Mouse (Mus musculus): ENCODE data around the gene Nceh1. TPM values are rescaled to one million over a fixed set of nuclear protein-coding genes. Genes with fewer than 3 reads are reported as not detected.

The Nceh1 gene
- polyA plus RNA-seq, 1 experiment from 2014 or later: 4.5 TPM

GRCm38 (mm10) chr3:27239568-27239967, 56.8 kb downstream of the Nceh1 start:
- H3K27me3 ChIP-seq: no peaks in the 10 kb centered on the region
- no peak overlapping the region for H3K9ac ChIP-seq
- no peaks in the 10 kb centered on the region for H3K4me1 ChIP-seq
- no peaks in the 10 kb centered on the region for H3K36me3 ChIP-seq (ENCODE audit: poor library complexity, severe bottlenecking)
- WGBS: 90% methylated on average over 16 of the region's 16 CpGs
- no peak overlapping the region for H3K4me3 ChIP-seq
- no peak overlapping the region for H3K27ac ChIP-seq
- no peaks in the 10 kb centered on the region for H3K9me3 ChIP-seq (replicated peaks)
- no peak for ATAC-seq
- no peak overlapping the region for H3K4me2 ChIP-seq

DNA sequence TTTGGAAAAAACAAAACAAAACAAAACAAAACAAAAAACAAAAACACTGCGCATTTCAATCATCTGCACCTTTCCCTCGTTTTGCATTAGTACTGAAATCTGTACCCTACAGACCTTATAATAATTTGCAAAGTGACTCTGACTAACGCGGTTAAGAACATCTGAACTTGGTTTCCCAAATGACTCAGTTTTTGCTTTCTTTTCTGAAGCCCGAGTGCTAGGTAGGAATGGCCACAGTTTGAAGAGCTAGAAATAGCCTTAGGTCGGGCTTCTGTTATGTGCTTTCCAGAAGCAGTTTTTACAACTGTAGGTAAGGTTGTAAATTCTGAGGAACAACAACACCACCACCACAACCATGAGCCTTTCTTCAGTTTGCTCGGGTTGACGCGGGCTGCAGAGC, 59.1 kb downstream of the Nceh1 start:
- Histone ChIP-seq H3K27ac (no peak overlapping the region), H3K4me1 (no peaks in the 10 kb centered on the region), H3K27me3 (no peaks in the 10 kb centered on the region), H3K4me3 (no peak overlapping the region), H3K36me3 (ENCODE audit: poor library complexity, severe bottlenecking) (no peaks in the 10 kb centered on the region), H3K9me3 (replicated peaks) (no peaks in the 10 kb centered on the region), H3K9ac (no peak overlapping the region), H3K4me2 (no peak overlapping the region)
- 90% methylated on average over 9 of the region's 9 CpGs for WGBS
- no peak for ATAC-seq

DNA sequence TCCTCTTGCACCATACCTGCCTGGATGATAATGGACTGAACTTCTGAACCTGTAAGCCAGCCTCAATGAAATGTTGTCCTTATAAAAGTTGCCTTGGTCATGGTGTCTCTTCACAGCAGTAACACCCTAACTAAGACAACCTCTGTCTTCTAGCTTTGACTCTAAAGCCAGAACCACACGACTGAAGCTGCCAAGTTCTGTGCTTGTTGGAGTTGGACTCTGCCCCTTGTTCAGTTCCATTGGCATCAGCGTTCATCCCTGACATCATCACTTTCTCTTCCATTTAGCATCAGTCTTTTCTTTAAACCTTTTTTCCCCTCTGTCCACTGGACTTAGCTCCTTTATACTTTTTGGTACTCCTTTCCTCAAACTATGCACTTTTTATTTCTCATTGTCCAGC, 63.4 kb downstream of the Nceh1 start:
- H3K4me3 ChIP-seq: no peak overlapping the region
- no peaks in the 10 kb centered on the region for H3K4me1 ChIP-seq
- no peak overlapping the region for H3K27ac ChIP-seq
- H3K36me3 ChIP-seq (ENCODE audit: poor library complexity, severe bottlenecking): no peaks in the 10 kb centered on the region
- no peaks in the 10 kb centered on the region for H3K9me3 ChIP-seq (replicated peaks)
- no peak overlapping the region for H3K4me2 ChIP-seq
- no peak for ATAC-seq
- no peak overlapping the region for H3K9ac ChIP-seq
- WGBS: 85% methylated on average over 2 of the region's 2 CpGs
- H3K27me3 ChIP-seq: no peaks in the 10 kb centered on the region

DNA sequence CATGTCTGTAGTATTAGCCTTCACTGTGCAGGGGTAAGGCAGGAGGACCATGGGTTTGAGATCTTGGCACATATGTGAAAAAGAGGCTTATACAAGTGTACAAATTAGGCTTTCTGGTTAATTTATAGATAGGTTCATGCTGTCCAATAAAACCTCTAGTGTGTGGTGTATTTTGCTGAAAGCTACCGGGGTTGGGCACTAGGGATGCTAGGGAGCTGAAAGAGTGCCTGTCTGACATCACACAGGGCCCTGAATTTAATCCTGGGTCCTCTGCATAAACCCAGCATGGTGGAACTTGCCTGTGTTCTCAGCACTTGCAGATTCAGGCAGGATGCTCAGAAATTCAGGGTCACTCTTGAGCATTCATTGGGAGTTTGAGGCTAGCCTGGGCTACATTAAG, 65.0 kb downstream of the Nceh1 start:
- Histone ChIP-seq H3K27ac (no peak overlapping the region), H3K4me1 (no peaks in the 10 kb centered on the region), H3K4me2 (no peak overlapping the region), H3K9me3 (replicated peaks) (no peaks in the 10 kb centered on the region), H3K4me3 (no peak overlapping the region), H3K9ac (no peak overlapping the region), H3K27me3 (no peaks in the 10 kb centered on the region), H3K36me3 (ENCODE audit: poor library complexity, severe bottlenecking) (no peaks in the 10 kb centered on the region)
- ATAC-seq: no peak
- WGBS: 65% methylated on average over 1 of the region's 1 CpGs

GRCm38 (mm10) chr3:27249030-27249429, 66.3 kb downstream of the Nceh1 start:
- 83% methylated on average over 9 of the region's 9 CpGs for WGBS
- Histone ChIP-seq H3K27me3 (no peaks in the 10 kb centered on the region), H3K4me2 (no peak overlapping the region), H3K4me1 (no peaks in the 10 kb centered on the region), H3K27ac (no peak overlapping the region), H3K4me3 (no peak overlapping the region), H3K9me3 (replicated peaks) (no peaks in the 10 kb centered on the region), H3K9ac (no peak overlapping the region), H3K36me3 (ENCODE audit: poor library complexity, severe bottlenecking) (no peaks in the 10 kb centered on the region)
- ATAC-seq: no peak

GRCm38 (mm10) chr3:27250936-27251335, 68.2 kb downstream of the Nceh1 start:
- H3K9me3 ChIP-seq (replicated peaks): no peaks in the 10 kb centered on the region
- H3K4me1 ChIP-seq: no peaks in the 10 kb centered on the region
- no peaks in the 10 kb centered on the region for H3K27me3 ChIP-seq
- H3K9ac ChIP-seq: no peak overlapping the region
- 45% methylated on average over 7 of the region's 7 CpGs for WGBS
- no peak overlapping the region for H3K27ac ChIP-seq
- no peak for ATAC-seq
- no peak overlapping the region for H3K4me3 ChIP-seq
- no peaks in the 10 kb centered on the region for H3K36me3 ChIP-seq (ENCODE audit: poor library complexity, severe bottlenecking)
- no peak overlapping the region for H3K4me2 ChIP-seq

DNA sequence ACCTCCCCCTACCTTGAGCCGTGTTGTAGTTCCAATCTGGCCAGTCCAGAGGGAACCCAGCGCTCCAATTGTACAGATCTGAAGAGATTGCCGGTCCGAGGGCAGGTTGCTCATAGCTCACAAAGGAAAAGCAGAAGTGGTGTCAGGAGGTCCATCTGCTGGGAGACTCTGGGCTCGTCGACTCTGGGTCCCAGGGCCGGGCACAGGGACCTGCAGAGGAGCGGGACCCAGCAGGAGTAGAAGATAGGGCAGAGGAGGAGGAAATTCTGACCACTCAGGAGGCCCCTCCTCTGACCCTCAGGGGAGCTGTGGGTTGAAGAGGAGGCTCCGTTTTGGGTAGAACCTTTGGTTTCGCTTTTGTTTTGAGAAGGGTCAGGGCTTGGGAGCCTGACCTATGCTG, 75.7 kb downstream of the Nceh1 start:
- H3K4me3 ChIP-seq: no peak overlapping the region
- H3K27ac ChIP-seq: no peak overlapping the region
- H3K4me2 ChIP-seq: no peak overlapping the region
- WGBS: 91% methylated on average over 10 of the region's 10 CpGs
- no peak overlapping the region for H3K9ac ChIP-seq
- H3K4me1 ChIP-seq: no peaks in the 10 kb centered on the region
- no peak for ATAC-seq
- H3K27me3 ChIP-seq: no peaks in the 10 kb centered on the region
- H3K9me3 ChIP-seq (replicated peaks): no peaks in the 10 kb centered on the region
- H3K36me3 ChIP-seq (ENCODE audit: poor library complexity, severe bottlenecking): no peaks in the 10 kb centered on the region

DNA sequence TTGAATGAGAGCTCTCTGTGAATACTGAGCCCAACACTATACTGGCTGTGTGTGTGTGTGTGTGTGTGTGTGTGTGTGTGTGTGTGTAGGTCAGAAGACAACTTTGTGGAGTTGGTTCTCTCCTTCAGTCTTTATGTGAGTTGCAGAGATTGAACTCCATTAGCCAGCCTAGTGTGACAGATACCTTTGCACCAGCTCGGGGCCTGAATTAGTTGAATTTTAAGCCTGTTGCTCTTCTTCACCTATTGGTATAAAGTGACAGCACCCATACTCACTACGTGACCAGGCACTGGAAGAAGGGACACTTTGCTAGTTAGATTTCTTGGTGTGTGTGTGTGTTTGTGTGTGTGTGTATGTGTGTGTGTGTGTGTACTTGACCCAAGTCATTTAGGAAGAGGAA, 77.6 kb downstream of the Nceh1 start:
- Histone ChIP-seq H3K27me3 (no peaks in the 10 kb centered on the region), H3K4me3 (no peak overlapping the region), H3K4me1 (no peaks in the 10 kb centered on the region), H3K9me3 (replicated peaks) (no peaks in the 10 kb centered on the region), H3K36me3 (ENCODE audit: poor library complexity, severe bottlenecking) (no peaks in the 10 kb centered on the region), H3K4me2 (no peak overlapping the region), H3K27ac (no peak overlapping the region), H3K9ac (no peak overlapping the region)
- WGBS: 91% methylated on average over 2 of the region's 2 CpGs
- ATAC-seq: no peak

DNA sequence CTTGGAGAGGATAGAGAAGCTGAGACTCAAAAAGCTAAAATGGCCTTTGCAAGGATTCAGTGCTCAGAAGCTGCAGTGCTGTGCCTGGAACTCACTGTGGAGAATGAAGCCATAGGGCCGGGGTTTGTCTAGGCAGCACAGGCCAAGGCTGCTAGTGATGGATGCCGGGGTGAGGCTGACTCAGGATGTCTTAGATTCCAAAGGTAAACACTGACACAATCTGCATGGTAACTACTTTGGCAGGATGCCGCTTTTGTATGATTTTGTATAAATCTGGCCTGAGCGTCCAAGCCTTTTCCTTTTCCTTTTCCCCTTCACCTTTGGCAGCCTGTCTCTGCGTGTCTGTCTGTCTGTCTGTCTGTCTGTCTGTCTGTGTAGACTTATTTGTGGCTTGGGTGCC, 84.6 kb downstream of the Nceh1 start:
- H3K9ac ChIP-seq: no peak overlapping the region
- H3K4me2 ChIP-seq: no peak overlapping the region

GRCm38 (mm10) chr3:27267887-27268286, 85.1 kb downstream of the Nceh1 start:
- WGBS: 70% methylated on average over 4 of the region's 4 CpGs
- H3K4me1 ChIP-seq: no peaks in the 10 kb centered on the region

More for the DNA sequence above, 84.6 kb downstream of the Nceh1 start:
- H3K9me3 ChIP-seq (replicated peaks): no peaks in the 10 kb centered on the region
- H3K27ac ChIP-seq: no peak overlapping the region
- WGBS: 87% methylated on average over 5 of the region's 5 CpGs
- H3K36me3 ChIP-seq (ENCODE audit: poor library complexity, severe bottlenecking): no peaks in the 10 kb centered on the region
- H3K27me3 ChIP-seq: no peaks in the 10 kb centered on the region
- H3K4me3 ChIP-seq: no peak overlapping the region
- H3K4me1 ChIP-seq: no peaks in the 10 kb centered on the region
- no peak for ATAC-seq

GRCm38 (mm10) chr3:27269151-27269550, 86.4 kb downstream of the Nceh1 start:
- H3K27ac ChIP-seq: no peak overlapping the region
- no peak overlapping the region for H3K9ac ChIP-seq
- WGBS: 79% methylated on average over 4 of the region's 4 CpGs
- no peak overlapping the region for H3K4me3 ChIP-seq
- H3K27me3 ChIP-seq: no peaks in the 10 kb centered on the region
- no peak for ATAC-seq
- H3K4me1 ChIP-seq: no peaks in the 10 kb centered on the region
- no peaks in the 10 kb centered on the region for H3K9me3 ChIP-seq (replicated peaks)
- H3K36me3 ChIP-seq (ENCODE audit: poor library complexity, severe bottlenecking): no peaks in the 10 kb centered on the region
- H3K4me2 ChIP-seq: no peak overlapping the region

More at GRCm38 (mm10) chr3:27267887-27268286, 85.1 kb downstream of the Nceh1 start:
- Histone ChIP-seq H3K4me3 (no peak overlapping the region), H3K4me2 (no peak overlapping the region), H3K36me3 (ENCODE audit: poor library complexity, severe bottlenecking) (no peaks in the 10 kb centered on the region), H3K27ac (no peak overlapping the region), H3K9ac (no peak overlapping the region), H3K9me3 (replicated peaks) (no peaks in the 10 kb centered on the region), H3K27me3 (no peaks in the 10 kb centered on the region)
- no peak for ATAC-seq

- no peak overlapping the region for H3K4me2 ChIP-seq
- no peaks in the 10 kb centered on the region for H3K9me3 ChIP-seq (replicated peaks)
- no peaks in the 10 kb centered on the region for H3K27me3 ChIP-seq
- no peak overlapping the region for H3K27ac ChIP-seq
- WGBS: 36% methylated on average over 11 of the region's 11 CpGs
- no peak overlapping the region for H3K4me3 ChIP-seq
- no peak for ATAC-seq
- H3K9ac ChIP-seq: no peak overlapping the region
- H3K36me3 ChIP-seq (ENCODE audit: poor library complexity, severe bottlenecking): no peaks in the 10 kb centered on the region
- no peaks in the 10 kb centered on the region for H3K4me1 ChIP-seq
These were observed 87.6 kb downstream of the Nceh1 start for GRCm38 (mm10) chr3:27270160-27270962.

Data from forebrain, embryonic 13.5 days (tissue).